Mouse (Mus musculus) embryonic facial prominence, embryonic 14.5 days (tissue): ENCODE measurements around the gene Pgap3. TPM values are rescaled to one million over a fixed set of nuclear protein-coding genes. Genes with fewer than 3 reads are reported as not detected.
A peak's percentile ranks its signal among the peaks of the same experiment; 100 is the strongest.

Experiments used
- ATAC-seq: fragments of 200-750 bp; cut with Nextera tagmentation; 2 replicates; pipeline ENCODE4 v1.8.0; 2017; ENCODE audit warnings: low read depth, moderate number of reproducible peaks, moderate TSS enrichment
- DNase-seq: peaks from one replicate; pipeline ENCODE4 v3.0.0-alpha.2; 2015; ENCODE audit warnings: low spot score
- H3K27ac ChIP-seq: fragments of 300-500 bp; sonication (generic); replicated peaks from 2 replicates; pipeline ENCODE4 v1.5.1; 2014; ENCODE audit warnings: low read depth, mild to moderate bottlenecking, low read length, moderate library complexity
- H3K27me3 ChIP-seq: fragments of 300-500 bp; sonication (generic); replicated peaks from 2 replicates; pipeline ENCODE4 v1.6.1; 2014; ENCODE audit warnings: low read length; ENCODE audit not compliant: control insufficient read depth, insufficient read depth
- H3K36me3 ChIP-seq: fragments of 300-500 bp; sonication (generic); 2 replicates; pipeline ENCODE4 v1.6.1; 2014; ENCODE audit warnings: low read length, mixed read lengths; ENCODE audit not compliant: control insufficient read depth, insufficient read depth
- H3K4me1 ChIP-seq: fragments of 300-500 bp; sonication (generic); 2 replicates; pipeline ENCODE4 v1.6.1; 2014; ENCODE audit warnings: antibody characterized with exemption, low read length; ENCODE audit not compliant: control insufficient read depth, insufficient read depth
- H3K4me2 ChIP-seq: fragments of 300-500 bp; sonication (generic); 2 replicates; pipeline ENCODE4 v1.6.1; 2014; ENCODE audit warnings: low read depth, mild to moderate bottlenecking, low read length, moderate library complexity, mixed read lengths
- H3K4me3 ChIP-seq: fragments of 300-500 bp; sonication (generic); 2 replicates; pipeline ENCODE4 v1.5.1; 2014; ENCODE audit warnings: low read depth, mild to moderate bottlenecking, low read length
- H3K9ac ChIP-seq: fragments of 300-500 bp; sonication (generic); 2 replicates; pipeline ENCODE4 v1.6.1; 2014; ENCODE audit warnings: low read depth, mild to moderate bottlenecking, low read length, moderate library complexity, mixed read lengths
- H3K9me3 ChIP-seq: fragments of 300-500 bp; sonication (generic); 2 replicates; pipeline ENCODE4 v1.6.1; 2016; ENCODE audit warnings: low read length; ENCODE audit not compliant: control insufficient read depth
- WGBS: fragments of 180-500 bp; shearing (Covaris S2); extraction: QIAGEN DNeasy Blood & Tissue Kit; methylation state at CpG from one replicate; pipeline ENCODE4 v1.1.7; 2014; 5-methylcytosine and 5-hydroxymethylcytosine counted together
- polyA plus RNA-seq: library from polyadenylated mRNA; unstranded; fragments of >200 nt; fragmentation: Nextera tagmentation; extraction: Ambion mirVana; gene quantifications from 2 replicates; pipeline ENCODE4 v1.2.1, GENCODE M21; 2014

Pgap3 gene
- polyA plus RNA-seq, 1 experiment from 2014 or later: 9.3 TPM

- Histone ChIP-seq H3K4me2 (peak overlapping the region; percentile 60), H3K36me3 (no peaks in the 10 kb centered on the region), H3K4me1 (peaks cover 10% of the 10 kb centered on the region; the same call in 1 of the 2 replicates), H3K9ac (no peak overlapping the region), H3K27ac (no peak overlapping the region), H3K4me3 (peak overlapping the region; percentile 30), H3K9me3 (no peaks in the 10 kb centered on the region), H3K27me3 (peaks cover 72% of the 10 kb centered on the region)
- DNase-seq (peak; percentile 84), ATAC-seq (peak; percentile 76)
- whole genome bisulfite sequencing: 2% methylated on average over 29 of the region's 29 CpGs
These were observed 58.0 kb downstream of the Pgap3 start for GRCm38 (mm10) chr11:98342000-98342945.

GRCm38 (mm10) chr11:98341174-98341573 lies 59.1 kb downstream of the Pgap3 start:
- H3K4me2 ChIP-seq: no peak overlapping the region
- WGBS: 55% methylated on average over 4 of the region's 4 CpGs

GRCm38 (mm10) chr11:98340597-98340996 lies 59.7 kb downstream of the Pgap3 start:
- Histone ChIP-seq H3K4me1 (peaks cover 10% of the 10 kb centered on the region; the same call in 1 of the 2 replicates), H3K27me3 (peaks cover 72% of the 10 kb centered on the region), H3K9me3 (no peaks in the 10 kb centered on the region), H3K36me3 (no peaks in the 10 kb centered on the region), H3K27ac (no peak overlapping the region), H3K9ac (no peak overlapping the region), H3K4me3 (no peak overlapping the region), H3K4me2 (no peak overlapping the region)
- DNase-seq (no peak), ATAC-seq (no peak)
- 4% methylated on average over 4 of the region's 4 CpGs for WGBS

More at GRCm38 (mm10) chr11:98341174-98341573, 59.1 kb downstream of the Pgap3 start:
- Histone ChIP-seq H3K27ac (no peak overlapping the region), H3K9me3 (no peaks in the 10 kb centered on the region), H3K4me1 (peaks cover 10% of the 10 kb centered on the region; the same call in 1 of the 2 replicates), H3K36me3 (no peaks in the 10 kb centered on the region), H3K9ac (no peak overlapping the region), H3K4me3 (no peak overlapping the region), H3K27me3 (peaks cover 72% of the 10 kb centered on the region)
- DNase-seq (no peak), ATAC-seq (no peak)

GRCm38 (mm10) chr11:98339679-98340287 lies 60.5 kb downstream of the Pgap3 start:
- Histone ChIP-seq H3K27me3 (peaks cover 75% of the 10 kb centered on the region), H3K9ac (peak overlapping the region; percentile 66; the same call in 1 of the 2 replicates), H3K4me2 (peak overlapping the region; percentile 97), H3K4me3 (peak overlapping the region; percentile 54), H3K27ac (no peak overlapping the region), H3K4me1 (peaks cover 10% of the 10 kb centered on the region; the same call in 1 of the 2 replicates), H3K36me3 (no peaks in the 10 kb centered on the region), H3K9me3 (no peaks in the 10 kb centered on the region)
- 9% methylated on average over 11 of the region's 11 CpGs for WGBS
- DNase-seq: no peak
- ATAC-seq: no peak

- H3K27me3 ChIP-seq: peaks cover 82% of the 10 kb centered on the region
- H3K9ac ChIP-seq: peak overlapping the region; percentile 66
- WGBS: under 1% methylated on average over 19 of the region's 19 CpGs
- peak overlapping the region; percentile 54 for H3K4me3 ChIP-seq
- no peaks in the 10 kb centered on the region for H3K9me3 ChIP-seq
- ATAC-seq (no peak), DNase-seq (no peak)
- peak overlapping the region; percentile 97 for H3K4me2 ChIP-seq
- H3K27ac ChIP-seq: no peak overlapping the region
- H3K4me1 ChIP-seq: peaks cover 10% of the 10 kb centered on the region; the same call in 1 of the 2 replicates
- no peaks in the 10 kb centered on the region for H3K36me3 ChIP-seq
These were observed 61.2 kb downstream of the Pgap3 start for GRCm38 (mm10) chr11:98339071-98339501.

Other genes starting within 250 kb of the Pgap3 start
- gene Med1, start 207.2 kb downstream of the Pgap3 start, polyA plus RNA-seq: 46.6 and 51.0 TPM in 2 replicates
- 9.8 and 11.1 TPM in 2 replicates for gene Cdk12, start 197.4 kb downstream of the Pgap3 start, polyA plus RNA-seq
- 0.10 TPM in 1 of 2 replicates, not detected in the other for gene Neurod2, start 70.8 kb downstream of the Pgap3 start, polyA plus RNA-seq
- gene Ppp1r1b, start 52.1 kb downstream of the Pgap3 start, polyA plus RNA-seq: 4.1 and 5.1 TPM in 2 replicates
- gene Stard3, start 42.1 kb downstream of the Pgap3 start, polyA plus RNA-seq: 31.0 and 32.8 TPM in 2 replicates
- gene Tcap, start 16.7 kb downstream of the Pgap3 start, polyA plus RNA-seq: 22.8 and 27.7 TPM in 2 replicates
- 0.49 and 0.59 TPM in 2 replicates for gene Pnmt, start 14.0 kb downstream of the Pgap3 start, polyA plus RNA-seq
- 48.3 and 54.8 TPM in 2 replicates for gene Erbb2, start 12.0 kb upstream of the Pgap3 start, polyA plus RNA-seq
- gene Mien1, start 38.5 kb upstream of the Pgap3 start, polyA plus RNA-seq: 92.4 and 102 TPM in 2 replicates
- 8.3 and 8.8 TPM in 2 replicates for gene Grb7, start 45.9 kb upstream of the Pgap3 start, polyA plus RNA-seq
- 0.18 and 0.21 TPM in 2 replicates for gene Ikzf3, start 145.5 kb upstream of the Pgap3 start, polyA plus RNA-seq
- 0.21 TPM in 1 of 2 replicates, not detected in the other for gene Zpbp2, start 150.6 kb upstream of the Pgap3 start, polyA plus RNA-seq
- 12.6 and 13.6 TPM in 2 replicates for gene Ormdl3, start 186.9 kb upstream of the Pgap3 start, polyA plus RNA-seq
- not detected in 2 replicates for gene Lrrc3c, start 197.8 kb upstream of the Pgap3 start, polyA plus RNA-seq
- 0.54 and 0.75 TPM in 2 replicates for gene Gm12355, start 225.2 kb upstream of the Pgap3 start, polyA plus RNA-seq
- not detected in 2 replicates for gene Gsdma3, start 225.9 kb upstream of the Pgap3 start, polyA plus RNA-seq
- gene Gsdma2, start 246.3 kb upstream of the Pgap3 start, polyA plus RNA-seq: not detected in 2 replicates